Mouse (Mus musculus): ENCODE results near the gene Pomt1. TPM values are rescaled to one million over a fixed set of nuclear protein-coding genes. Genes with fewer than 3 reads are reported as not detected.
A peak's percentile ranks its signal among the peaks of the same experiment; 100 is the strongest.
"Not testable (repeated sequence)": the region's sequence is repeated elsewhere in the genome, so short reads cannot be mapped to it uniquely, and the experiment has no call there.

Gene Pomt1
- polyA plus RNA-seq, 1 experiment = 14.7 TPM

DNA sequence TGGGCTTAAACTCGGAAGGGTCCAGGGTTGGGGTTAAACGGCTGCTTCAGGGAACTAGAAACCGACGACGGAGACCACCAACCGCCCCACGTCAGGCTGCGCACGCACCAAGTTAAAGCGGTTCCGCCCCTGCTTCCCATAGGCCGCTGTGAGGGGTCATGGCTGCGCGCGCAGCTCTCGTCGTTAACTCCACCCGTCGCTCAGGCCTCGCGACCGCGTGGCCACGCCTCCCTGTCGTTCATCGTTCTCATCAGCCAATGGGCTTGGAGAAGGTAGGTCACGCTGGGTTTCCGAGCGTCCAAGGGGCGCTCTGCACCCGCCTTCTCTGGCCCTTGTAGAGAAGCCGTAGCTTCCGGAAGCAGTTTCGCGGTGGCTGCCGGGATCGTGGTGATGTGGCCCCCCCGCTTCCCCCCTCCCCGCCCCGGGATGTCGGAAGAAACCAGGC is 51.6 kb downstream of the Pomt1 start, which contains the start of gene Swi5:
Gene Swi5 (minus strand): TSS at position 153 of the 445 bp plus-strand sequence.
- TF ChIP-seq USF1 (IDR thresholded peaks at IDR 0.05; ENCODE audit: low read depth) (peak; percentile 87), MAX (IDR thresholded peaks at IDR 0.05; ENCODE audit: low read depth) (no peak), POLR2A (IDR thresholded peaks at IDR 0.05; ENCODE audit: insufficient read length, low read depth) (peak; percentile 92), POLR2AphosphoS2 (IDR thresholded peaks at IDR 0.05; ENCODE audit: insufficient read length, low read depth) (peak; percentile 94), SRF (IDR thresholded peaks at IDR 0.05; ENCODE audit: control insufficient read depth, insufficient read length, low read depth) (peak; percentile 75), TCF3 (IDR thresholded peaks at IDR 0.05; ENCODE audit: insufficient read length, low read depth) (no peak)
- peaks cover 4% of the 10 kb centered on the region for H3K36me3 ChIP-seq (ENCODE audit: control insufficient read depth, insufficient read depth)
- H3ac ChIP-seq (ENCODE audit: control insufficient read depth, insufficient read length) = peak within 1 kb of the TSS; percentile 62
- peak within 1 kb of the TSS; percentile 88 for H3K4me3 ChIP-seq
- peaks cover 51% of the 10 kb centered on the region for H3K79me2 ChIP-seq (ENCODE audit: control insufficient read depth, insufficient read depth)
- peak within 1 kb of the TSS; percentile 95 for H3K4me2 ChIP-seq (ENCODE audit: low read depth)
- H3K27me3 ChIP-seq (ENCODE audit: control insufficient read depth, insufficient read depth, insufficient read length) = no peaks in the 10 kb centered on the region

DNA sequence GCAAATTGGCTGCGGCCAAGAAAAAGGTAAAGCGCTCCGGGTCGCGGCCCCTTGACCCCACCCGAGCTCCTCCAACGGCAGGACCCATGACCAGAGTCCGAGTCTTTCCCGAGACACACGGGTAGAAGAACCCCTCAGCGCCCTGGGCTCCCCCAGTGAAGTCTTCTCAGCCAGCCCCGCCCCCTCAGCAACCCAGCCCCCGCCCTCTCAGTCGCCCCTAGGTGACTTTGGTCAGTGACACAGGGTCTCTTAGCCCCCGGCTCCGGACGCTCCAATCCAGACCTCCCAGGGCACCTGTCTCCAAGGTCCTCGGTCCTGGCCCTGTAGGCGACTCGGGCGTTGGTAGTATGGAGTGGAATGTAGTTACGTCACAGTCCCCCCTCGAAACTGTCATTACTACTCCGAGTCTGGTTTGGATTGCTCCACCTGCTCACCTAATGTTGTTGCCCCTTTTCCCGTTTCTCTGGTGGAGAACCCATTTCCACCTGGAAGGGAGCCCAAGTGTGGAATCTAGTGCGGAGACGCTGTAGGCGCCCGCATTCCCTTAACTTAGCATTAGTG is 52.1 kb downstream of the Pomt1 start:
- no peaks in the 10 kb centered on the region for H3K27me3 ChIP-seq (ENCODE audit: control insufficient read depth, insufficient read depth, insufficient read length)
- H3K79me2 ChIP-seq (ENCODE audit: control insufficient read depth, insufficient read depth) = peaks cover 51% of the 10 kb centered on the region
- H3K36me3 ChIP-seq (ENCODE audit: control insufficient read depth, insufficient read depth) = peaks cover 7% of the 10 kb centered on the region

DNA sequence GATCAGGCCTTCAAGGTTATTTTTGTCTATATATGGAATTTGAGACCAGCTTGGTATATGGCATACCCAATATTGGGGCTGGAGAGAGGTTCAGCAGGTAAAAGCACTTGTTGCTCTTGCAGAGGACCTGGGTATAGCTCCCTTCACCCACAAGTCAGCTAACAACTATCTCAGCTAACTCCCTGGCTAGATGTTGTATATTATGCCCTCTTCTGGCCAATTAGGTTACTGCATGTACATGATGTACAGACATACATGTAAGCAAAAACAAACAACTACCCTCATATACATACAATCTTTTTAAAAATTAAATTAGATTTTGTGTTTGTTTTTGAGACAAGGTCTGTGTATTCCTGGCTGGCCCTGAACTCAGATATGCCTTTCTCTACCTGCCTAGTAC is 53.2 kb downstream of the Pomt1 start:
- H3K79me2 ChIP-seq (ENCODE audit: control insufficient read depth, insufficient read depth) = peaks cover 51% of the 10 kb centered on the region
- peak overlapping the region; percentile 86 for H3K4me2 ChIP-seq (ENCODE audit: low read depth)
- peak overlapping the region; percentile 88 for H3K4me3 ChIP-seq
- TF ChIP-seq TCF3 (IDR thresholded peaks at IDR 0.05; ENCODE audit: insufficient read length, low read depth) (no peak), MYOD1 (IDR thresholded peaks at IDR 0.05; ENCODE audit: control insufficient read depth in 1 of 3, insufficient read length in 2 of 3, low read depth in 2 of 3) (no peak), USF1 (IDR thresholded peaks at IDR 0.05; ENCODE audit: low read depth) (no peak), POLR2AphosphoS2 (IDR thresholded peaks at IDR 0.05; ENCODE audit: insufficient read length, low read depth) (no peak), MAX (IDR thresholded peaks at IDR 0.05; ENCODE audit: low read depth) (no peak), SRF (IDR thresholded peaks at IDR 0.05; ENCODE audit: control insufficient read depth, insufficient read length, low read depth) (no peak), E2F4 (IDR thresholded peaks at IDR 0.05; ENCODE audit: insufficient read depth) (no peak), MYOG (IDR thresholded peaks at IDR 0.05; ENCODE audit: control insufficient read depth in 1 of 3, insufficient read depth in 1 of 3, insufficient read length in 2 of 3, low read depth in 2 of 3) (no peak), CEBPB (IDR thresholded peaks at IDR 0.05; ENCODE audit: insufficient read depth, poor library complexity, severe bottlenecking) (no peak), TCF12 (IDR thresholded peaks at IDR 0.05; ENCODE audit: insufficient read depth, poor library complexity, severe bottlenecking) (no peak)
- no peak overlapping the region for H3ac ChIP-seq (ENCODE audit: control insufficient read depth, insufficient read length)
- H3K27me3 ChIP-seq (ENCODE audit: control insufficient read depth, insufficient read depth, insufficient read length) = no peaks in the 10 kb centered on the region
- peaks cover 15% of the 10 kb centered on the region for H3K36me3 ChIP-seq (ENCODE audit: control insufficient read depth, insufficient read depth)

More for the DNA sequence above, 52.1 kb downstream of the Pomt1 start:
- TF ChIP-seq POLR2AphosphoS2 (IDR thresholded peaks at IDR 0.05; ENCODE audit: insufficient read length, low read depth) (no peak), TCF12 (IDR thresholded peaks at IDR 0.05; ENCODE audit: insufficient read depth, poor library complexity, severe bottlenecking) (no peak), TCF3 (IDR thresholded peaks at IDR 0.05; ENCODE audit: insufficient read length, low read depth) (no peak), CEBPB (IDR thresholded peaks at IDR 0.05; ENCODE audit: insufficient read depth, poor library complexity, severe bottlenecking) (no peak), REST (IDR thresholded peaks at IDR 0.05; ENCODE audit: insufficient read depth, insufficient read length) (no peak), POLR2A (IDR thresholded peaks at IDR 0.05; ENCODE audit: insufficient read length, low read depth) (no peak), E2F4 (IDR thresholded peaks at IDR 0.05; ENCODE audit: insufficient read depth) (no peak), USF1 (IDR thresholded peaks at IDR 0.05; ENCODE audit: low read depth) (no peak), MYOG (IDR thresholded peaks at IDR 0.05; ENCODE audit: control insufficient read depth in 1 of 3, insufficient read depth in 1 of 3, insufficient read length in 2 of 3, low read depth in 2 of 3) (no peak), MYOD1 (IDR thresholded peaks at IDR 0.05; ENCODE audit: control insufficient read depth in 1 of 3, insufficient read length in 2 of 3, low read depth in 2 of 3) (no peak), SRF (IDR thresholded peaks at IDR 0.05; ENCODE audit: control insufficient read depth, insufficient read length, low read depth) (no peak), MAX (IDR thresholded peaks at IDR 0.05; ENCODE audit: low read depth) (no peak)
- H3K4me3 ChIP-seq = peak overlapping the region; percentile 88
- H3K4me2 ChIP-seq (ENCODE audit: low read depth) = peak overlapping the region; percentile 86
- peak overlapping the region; percentile 62 for H3ac ChIP-seq (ENCODE audit: control insufficient read depth, insufficient read length)

- Histone ChIP-seq H3K27me3 (ENCODE audit: control insufficient read depth, insufficient read depth, insufficient read length) (no peaks in the 10 kb centered on the region), H3K36me3 (ENCODE audit: control insufficient read depth, insufficient read depth) (peaks cover 29% of the 10 kb centered on the region), H3K4me2 (ENCODE audit: low read depth) (no peak overlapping the region), H3ac (ENCODE audit: control insufficient read depth, insufficient read length) (no peak overlapping the region), H3K4me3 (no peak overlapping the region), H3K79me2 (ENCODE audit: control insufficient read depth, insufficient read depth) (peaks cover 24% of the 10 kb centered on the region)
- no peak for TF ChIP-seq E2F4 (IDR thresholded peaks at IDR 0.05; ENCODE audit: insufficient read depth)
- no peak for TF ChIP-seq POLR2A (IDR thresholded peaks at IDR 0.05; ENCODE audit: insufficient read length, low read depth)
- no peak for TF ChIP-seq SRF (IDR thresholded peaks at IDR 0.05; ENCODE audit: control insufficient read depth, insufficient read length, low read depth)
These were observed 58.0 kb downstream of the Pomt1 start for GRCm38 (mm10) chr2:32294348-32294747.

GRCm38 (mm10) chr2:32295285-32295684 is 58.9 kb downstream of the Pomt1 start:
- H3K79me2 ChIP-seq (ENCODE audit: control insufficient read depth, insufficient read depth) = peaks cover 14% of the 10 kb centered on the region
- no peak for TF ChIP-seq MYOG (IDR thresholded peaks at IDR 0.05; ENCODE audit: control insufficient read depth in 1 of 3, insufficient read depth in 1 of 3, insufficient read length in 2 of 3, low read depth in 2 of 3)
- no peak for TF ChIP-seq REST (IDR thresholded peaks at IDR 0.05; ENCODE audit: insufficient read depth, insufficient read length)
- no peak for TF ChIP-seq E2F4 (IDR thresholded peaks at IDR 0.05; ENCODE audit: insufficient read depth)
- TF ChIP-seq POLR2A (IDR thresholded peaks at IDR 0.05; ENCODE audit: insufficient read length, low read depth) = no peak
- TF ChIP-seq TCF3 (IDR thresholded peaks at IDR 0.05; ENCODE audit: insufficient read length, low read depth) = no peak
- TF ChIP-seq POLR2AphosphoS2 (IDR thresholded peaks at IDR 0.05; ENCODE audit: insufficient read length, low read depth) = no peak
- H3K4me3 ChIP-seq = no peak overlapping the region
- no peak overlapping the region for H3K4me2 ChIP-seq (ENCODE audit: low read depth)
- H3ac ChIP-seq (ENCODE audit: control insufficient read depth, insufficient read length) = no peak overlapping the region
- peaks cover 29% of the 10 kb centered on the region for H3K36me3 ChIP-seq (ENCODE audit: control insufficient read depth, insufficient read depth)
- no peaks in the 10 kb centered on the region for H3K27me3 ChIP-seq (ENCODE audit: control insufficient read depth, insufficient read depth, insufficient read length)

DNA sequence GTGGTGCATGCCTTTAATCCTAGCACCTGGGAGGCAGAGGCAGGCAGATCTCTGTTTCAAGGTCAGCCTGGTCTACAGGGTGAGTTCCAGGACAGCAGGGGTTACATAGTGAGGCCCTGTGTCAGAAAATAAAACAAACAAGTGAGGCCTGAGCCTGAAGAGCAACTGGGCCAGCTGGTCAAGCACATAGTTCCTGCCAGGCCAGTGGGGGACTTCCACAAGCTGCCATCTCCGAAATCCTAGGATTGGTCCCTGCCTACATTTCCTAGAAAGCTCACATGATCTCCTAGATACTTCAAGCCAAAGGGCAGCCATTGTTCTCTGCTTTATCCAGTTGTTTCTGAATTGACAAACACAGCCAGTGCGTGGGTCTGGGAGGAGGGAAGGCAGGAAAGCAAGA is 59.5 kb downstream of the Pomt1 start:
- H3K36me3 ChIP-seq (ENCODE audit: control insufficient read depth, insufficient read depth) = peaks cover 29% of the 10 kb centered on the region
- not testable (repeated sequence) for H3K4me3 ChIP-seq

More for the DNA sequence above, 59.5 kb downstream of the Pomt1 start:
- not testable (repeated sequence) for H3K27me3 ChIP-seq (ENCODE audit: control insufficient read depth, insufficient read depth, insufficient read length); H3ac ChIP-seq (ENCODE audit: control insufficient read depth, insufficient read length); H3K4me2 ChIP-seq (ENCODE audit: low read depth); H3K79me2 ChIP-seq (ENCODE audit: control insufficient read depth, insufficient read depth)

Measured in myocyte (in vitro differentiated cells).